Mouse (Mus musculus) forebrain, embryonic 16.5 days (tissue): ENCODE results near the gene Jazf1. TPM values are rescaled to one million over a fixed set of nuclear protein-coding genes. Genes with fewer than 3 reads are reported as not detected.

ENCODE experiments used
- ATAC-seq: fragments of 200-750 bp; cut with Nextera tagmentation; 2 replicates; pipeline ENCODE4 v1.8.0; 2017; ENCODE audit warnings: mild to moderate bottlenecking, moderate library complexity
- H3K27ac ChIP-seq: fragments of 300-500 bp; sonication (generic); 2 replicates; pipeline ENCODE4 v1.5.1; 2014; ENCODE audit warnings: low read length, control low read depth
- H3K27me3 ChIP-seq: fragments of 300-500 bp; sonication (generic); replicated peaks from 2 replicates; pipeline ENCODE4 v1.6.1; 2014; ENCODE audit warnings: low read length; ENCODE audit not compliant: control insufficient read depth, insufficient read depth
- H3K36me3 ChIP-seq: fragments of 300-500 bp; sonication (generic); 2 replicates; pipeline ENCODE4 v1.6.1; 2014; ENCODE audit not compliant: control insufficient read depth, insufficient read depth
- H3K4me1 ChIP-seq: fragments of 300-500 bp; sonication (generic); replicated peaks from 2 replicates; pipeline ENCODE4 v1.6.1; 2014; ENCODE audit warnings: low read length; ENCODE audit not compliant: control insufficient read depth, insufficient read depth
- H3K4me2 ChIP-seq: fragments of 300-500 bp; sonication (generic); 2 replicates; pipeline ENCODE4 v1.6.1; 2014; ENCODE audit warnings: mild to moderate bottlenecking, low read length, control low read depth
- H3K4me3 ChIP-seq: fragments of 300-500 bp; sonication (generic); replicated peaks from 2 replicates; pipeline ENCODE4 v1.5.1; 2014; ENCODE audit warnings: mild to moderate bottlenecking, low read length, control low read depth
- H3K9ac ChIP-seq: fragments of 300-500 bp; sonication (generic); replicated peaks from 2 replicates; pipeline ENCODE4 v1.6.1; 2014; ENCODE audit warnings: low read depth, low read length, control low read depth
- H3K9me3 ChIP-seq: fragments of 300-500 bp; sonication (generic); 2 replicates; pipeline ENCODE4 v1.6.1; 2016; ENCODE audit warnings: low read length; ENCODE audit not compliant: control insufficient read depth
- WGBS: fragments of 180-500 bp; shearing (Covaris S2); extraction: QIAGEN DNeasy Blood & Tissue Kit; methylation state at CpG from one replicate; pipeline ENCODE4 v1.1.7; 2014; 5-methylcytosine and 5-hydroxymethylcytosine counted together
- polyA plus RNA-seq: library from polyadenylated mRNA; unstranded; fragments of >200 nt; fragmentation: Nextera tagmentation; extraction: Ambion mirVana; gene quantifications from 2 replicates; pipeline ENCODE4 v1.2.1, GENCODE M21; 2015

Gene Jazf1
- polyA plus RNA-seq, 1 experiment from 2014 or later = 37.0 TPM

DNA sequence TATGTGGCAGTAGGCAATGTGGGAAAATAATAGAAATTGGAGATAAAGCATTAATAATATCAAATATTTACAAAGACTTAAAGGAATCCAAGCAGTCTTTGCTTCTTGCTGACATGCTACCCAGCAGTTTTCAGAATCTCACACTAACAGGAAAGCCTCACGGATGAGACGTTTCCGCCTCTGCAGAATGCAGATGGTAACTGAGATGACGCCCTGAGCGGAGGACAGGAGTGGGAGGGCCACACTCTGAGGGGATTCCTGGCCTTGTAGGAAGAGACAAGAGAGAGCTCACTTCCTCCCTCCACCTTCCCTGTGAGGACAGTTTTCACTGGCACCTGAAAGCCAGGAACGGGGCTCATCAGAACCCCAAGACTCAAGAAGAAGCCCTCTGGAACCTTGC is 88.9 kb downstream of the Jazf1 start:
- 94% methylated on average over 6 of the region's 6 CpGs for WGBS
- no peak for ATAC-seq
- H3K27ac ChIP-seq = no peak overlapping the region

GRCm38 (mm10) chr6:52973351-52973750 is 95.1 kb downstream of the Jazf1 start:
- no peaks in the 10 kb centered on the region for H3K36me3 ChIP-seq
- no peak overlapping the region for H3K4me3 ChIP-seq
- no peak overlapping the region for H3K27ac ChIP-seq
- no peak overlapping the region for H3K4me2 ChIP-seq
- no peaks in the 10 kb centered on the region for H3K9me3 ChIP-seq
- no peak overlapping the region for H3K9ac ChIP-seq
- no peaks in the 10 kb centered on the region for H3K27me3 ChIP-seq
- H3K4me1 ChIP-seq = no peaks in the 10 kb centered on the region
- 75% methylated on average over 5 of the region's 5 CpGs for WGBS
- no peak for ATAC-seq

More for the DNA sequence above, 88.9 kb downstream of the Jazf1 start:
- no peaks in the 10 kb centered on the region for H3K9me3 ChIP-seq
- H3K27me3 ChIP-seq = no peaks in the 10 kb centered on the region
- no peaks in the 10 kb centered on the region for H3K36me3 ChIP-seq
- H3K4me3 ChIP-seq = no peak overlapping the region
- no peaks in the 10 kb centered on the region for H3K4me1 ChIP-seq
- H3K4me2 ChIP-seq = no peak overlapping the region
- no peak overlapping the region for H3K9ac ChIP-seq

DNA sequence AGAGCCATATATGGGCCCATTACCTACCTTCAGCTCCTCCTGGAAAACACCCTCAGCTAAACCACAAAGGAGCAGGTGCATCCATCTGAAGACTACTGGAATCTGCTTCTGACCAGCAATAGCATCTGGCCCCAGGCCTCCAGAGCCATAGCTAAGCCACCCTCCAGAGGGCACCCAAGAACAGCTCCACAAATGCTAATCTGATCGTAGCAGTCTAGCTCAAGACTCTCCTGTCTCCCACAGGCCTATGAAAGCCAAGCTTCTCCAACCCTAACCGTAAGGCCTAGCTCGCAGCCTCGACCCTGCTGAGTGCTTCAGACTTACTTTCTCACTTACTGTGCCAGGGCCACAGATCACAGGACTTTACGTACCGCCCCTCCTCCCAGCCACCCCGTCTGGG is 96.3 kb downstream of the Jazf1 start:
- no peak overlapping the region for H3K27ac ChIP-seq
- H3K9ac ChIP-seq = no peak overlapping the region
- ATAC-seq = no peak
- no peak overlapping the region for H3K4me3 ChIP-seq
- no peaks in the 10 kb centered on the region for H3K4me1 ChIP-seq
- H3K9me3 ChIP-seq = no peaks in the 10 kb centered on the region
- no peaks in the 10 kb centered on the region for H3K27me3 ChIP-seq
- 73% methylated on average over 7 of the region's 7 CpGs for WGBS
- H3K4me2 ChIP-seq = no peak overlapping the region
- H3K36me3 ChIP-seq = no peaks in the 10 kb centered on the region

DNA sequence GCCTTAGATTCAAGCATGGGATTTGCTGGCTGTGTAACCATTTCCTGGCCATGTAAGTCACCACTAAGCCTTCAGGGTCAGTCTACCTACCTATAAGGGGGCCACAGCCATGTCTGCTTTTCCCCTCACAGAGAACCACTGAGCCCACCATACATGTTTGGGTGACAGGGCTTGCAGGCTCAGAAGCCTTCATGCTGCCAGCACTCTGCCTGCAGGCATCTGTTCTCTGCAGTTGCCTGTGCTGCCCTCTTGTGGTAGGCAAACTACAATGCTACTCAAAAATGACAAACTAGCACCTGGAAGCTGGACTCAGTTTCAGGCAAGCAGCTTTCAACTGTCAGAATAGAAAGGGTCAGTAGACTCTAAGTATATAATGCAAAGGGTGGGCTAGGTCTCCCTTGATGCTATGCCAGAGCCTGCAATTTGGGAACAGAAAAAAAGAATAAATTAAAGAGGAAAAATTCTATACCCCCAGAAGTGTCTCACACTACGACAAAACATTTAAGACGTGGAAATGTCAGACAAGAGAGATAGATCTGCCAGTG is 98.6 kb downstream of the Jazf1 start:
- no peaks in the 10 kb centered on the region for H3K27me3 ChIP-seq
- H3K9me3 ChIP-seq = no peaks in the 10 kb centered on the region
- ATAC-seq = peak; percentile 77
- H3K4me1 ChIP-seq = 0 out of 2 replicates have a peak, but pooled peaks cover 2% of the 10 kb centered on the region
- H3K9ac ChIP-seq = no peak overlapping the region
- 77% methylated on average over 2 of the region's 2 CpGs for WGBS
- H3K4me2 ChIP-seq = no peak overlapping the region
- no peak overlapping the region for H3K27ac ChIP-seq
- no peak overlapping the region for H3K4me3 ChIP-seq
- no peaks in the 10 kb centered on the region for H3K36me3 ChIP-seq

- Histone ChIP-seq H3K4me3 (no peak overlapping the region), H3K27me3 (no peaks in the 10 kb centered on the region), H3K4me2 (no peak overlapping the region), H3K27ac (no peak overlapping the region), H3K4me1 (peaks cover 14% of the 10 kb centered on the region), H3K9ac (no peak overlapping the region), H3K36me3 (no peaks in the 10 kb centered on the region), H3K9me3 (no peaks in the 10 kb centered on the region)
- 79% methylated on average over 12 of the region's 12 CpGs for WGBS
- ATAC-seq = no peak
Measured at GRCm38 (mm10) chr6:52968346-52968891, 100.0 kb downstream of the Jazf1 start.

- no peaks in the 10 kb centered on the region for H3K9me3 ChIP-seq
- WGBS = 48% methylated on average over 10 of the region's 10 CpGs
- H3K9ac ChIP-seq = no peak overlapping the region
- H3K27me3 ChIP-seq = no peaks in the 10 kb centered on the region
- no peak for ATAC-seq
- no peak overlapping the region for H3K4me2 ChIP-seq
- H3K36me3 ChIP-seq = no peaks in the 10 kb centered on the region
- peaks cover 19% of the 10 kb centered on the region for H3K4me1 ChIP-seq
- H3K27ac ChIP-seq = no peak overlapping the region
- H3K4me3 ChIP-seq = no peak overlapping the region
Measured at GRCm38 (mm10) chr6:52967557-52968270, 100.7 kb downstream of the Jazf1 start.

DNA sequence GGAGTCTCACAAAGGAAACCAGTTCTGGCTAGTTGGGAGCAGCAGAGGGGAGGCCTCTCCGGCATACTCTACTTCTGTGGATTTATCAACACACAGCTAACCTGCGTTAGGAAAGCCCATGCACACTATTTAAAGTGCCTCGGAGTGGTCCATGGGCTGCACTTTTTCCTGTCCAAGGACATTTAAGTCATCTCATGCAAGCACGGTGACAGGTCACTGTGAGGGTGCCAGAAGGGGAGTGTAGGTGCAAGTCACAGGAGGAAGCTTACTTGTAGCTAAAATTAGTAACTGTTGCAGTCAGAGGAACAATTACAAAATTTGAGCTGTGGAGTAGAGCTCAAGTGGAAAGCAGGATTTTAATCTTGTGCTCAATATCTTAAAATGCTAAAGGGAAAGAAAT is 102.4 kb downstream of the Jazf1 start:
- Histone ChIP-seq H3K9me3 (no peaks in the 10 kb centered on the region), H3K36me3 (no peaks in the 10 kb centered on the region), H3K4me3 (no peak overlapping the region), H3K27me3 (no peaks in the 10 kb centered on the region), H3K4me2 (no peak overlapping the region), H3K9ac (no peak overlapping the region), H3K4me1 (peaks cover 19% of the 10 kb centered on the region), H3K27ac (no peak overlapping the region)
- ATAC-seq = no peak
- 74% methylated on average over 4 of the region's 4 CpGs for WGBS

DNA sequence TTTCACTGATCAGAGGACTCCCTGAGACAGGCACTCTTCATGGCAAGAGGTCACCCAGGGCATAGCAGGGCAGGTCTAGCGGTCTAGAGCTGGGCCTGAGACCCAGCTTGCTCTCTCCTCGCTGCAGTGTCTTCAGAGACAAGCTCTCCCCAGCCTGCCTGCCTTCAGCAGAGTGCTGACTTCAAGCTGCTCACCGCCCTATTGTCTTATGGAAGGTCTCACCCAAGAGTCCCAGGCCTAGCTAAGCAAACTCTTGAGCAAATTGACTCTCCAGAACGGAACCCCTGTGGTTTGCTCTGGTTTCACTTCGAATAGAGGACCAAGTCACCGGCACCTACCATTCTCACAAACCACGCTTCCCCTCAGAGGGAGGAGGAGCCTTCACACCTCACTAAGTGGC is 103.1 kb downstream of the Jazf1 start:
- Histone ChIP-seq H3K36me3 (no peaks in the 10 kb centered on the region), H3K4me1 (peaks cover 19% of the 10 kb centered on the region), H3K27me3 (no peaks in the 10 kb centered on the region), H3K9me3 (no peaks in the 10 kb centered on the region), H3K4me3 (no peak overlapping the region), H3K4me2 (no peak overlapping the region), H3K9ac (no peak overlapping the region), H3K27ac (no peak overlapping the region)
- no peak for ATAC-seq
- 71% methylated on average over 7 of the region's 7 CpGs for WGBS

GRCm38 (mm10) chr6:52963840-52964690 is 104.4 kb downstream of the Jazf1 start:
- H3K4me3 ChIP-seq = no peak overlapping the region
- no peaks in the 10 kb centered on the region for H3K9me3 ChIP-seq
- peak overlapping the region; percentile 12; the same call in 1 of the 2 replicates for H3K4me2 ChIP-seq
- H3K36me3 ChIP-seq = no peaks in the 10 kb centered on the region
- WGBS = 49% methylated on average over 13 of the region's 13 CpGs
- H3K9ac ChIP-seq = no peak overlapping the region
- no peaks in the 10 kb centered on the region for H3K27me3 ChIP-seq
- H3K27ac ChIP-seq = no peak overlapping the region
- H3K4me1 ChIP-seq = peaks cover 19% of the 10 kb centered on the region
- peak; percentile 57; the same call in 1 of the 2 replicates for ATAC-seq
